13 mouse cellular contexts compared by ENCODE assay signal in genomic region chr5:48563996-48564587, GRCm38 (mm10).
"Had no signal": no experiment of that assay in that cellular context is flagged by ENCODE, and none has a peak within 500 bp of the region (broad histone marks: within the 10 kb centered on the region; RNA-seq: fewer than 3 reads in every experiment).

No protein-coding gene starts in this region.

- H3K27me3 ChIP-seq: limb, embryonic 15.5 days; liver, embryonic 12.5 days; lung, embryonic 15.5 days; megakaryocyte, embryonic 14.5 days; neural tube, embryonic 13.5 days had no signal

- H3K9ac ChIP-seq: limb, embryonic 15.5 days; liver, embryonic 12.5 days; lung, embryonic 15.5 days; neural tube, embryonic 13.5 days had no signal

- H3K4me3 ChIP-seq: left cerebral cortex, adult 2 months; limb, embryonic 15.5 days; liver, embryonic 12.5 days; lung, embryonic 15.5 days; megakaryocyte, embryonic 14.5 days; neural tube, embryonic 13.5 days had no signal

- H3K4me1 ChIP-seq: limb, embryonic 15.5 days; liver, embryonic 12.5 days; lung, embryonic 15.5 days; megakaryocyte, embryonic 14.5 days; neural tube, embryonic 13.5 days had no signal

- H3K27ac ChIP-seq: left cerebral cortex, adult 2 months; limb, embryonic 15.5 days; liver, embryonic 12.5 days; lung, embryonic 15.5 days; macrophage; neural tube, embryonic 13.5 days had no signal

- H3K36me3 ChIP-seq: limb, embryonic 15.5 days; liver, embryonic 12.5 days; lung, embryonic 15.5 days; neural tube, embryonic 13.5 days had no signal

- DNase-seq: kidney, adult 8-10 months; kidney, postnatal 25 days; lung, postnatal 14 days; retina, postnatal 1 day; thymus, adult 18-20 months; thymus, postnatal 36 days had no signal

- H3K9me3 ChIP-seq: limb, embryonic 15.5 days; liver, embryonic 12.5 days; lung, embryonic 15.5 days; megakaryocyte, embryonic 14.5 days; neural tube, embryonic 13.5 days had no signal
